Mouse (Mus musculus) left cerebral cortex, adult 11 months (tissue): Measurements from ENCODE around the gene Zfp385b.
A peak's percentile ranks its signal among the peaks of the same experiment; 100 is the strongest.

ENCODE experiments used
- DNase-seq: peaks from one replicate; pipeline ENCODE4 v3.0.0; 2022; ENCODE audit warnings: low spot score

Gene Zfp385b

DNA sequence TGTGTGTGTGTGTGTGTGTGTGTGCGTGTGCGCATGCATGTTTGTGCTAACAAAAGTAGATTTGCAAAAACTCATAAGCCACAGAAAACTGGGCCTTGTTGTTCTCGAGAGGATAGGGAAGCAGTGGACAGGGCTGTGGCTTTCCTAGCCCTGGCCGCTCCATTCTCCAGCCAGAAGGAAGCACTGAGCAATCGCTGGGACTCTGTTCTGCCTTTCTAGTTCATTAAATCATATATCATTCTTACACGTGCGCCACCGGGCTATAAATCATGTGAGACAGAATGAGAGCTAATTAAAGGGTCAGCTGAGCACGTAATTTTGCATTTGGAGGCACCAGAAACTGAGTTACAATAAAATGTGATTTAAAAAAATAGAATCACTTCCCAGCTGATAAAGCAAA lies 29.1 kb downstream of the Zfp385b start:
- no peak for DNase-seq

DNA sequence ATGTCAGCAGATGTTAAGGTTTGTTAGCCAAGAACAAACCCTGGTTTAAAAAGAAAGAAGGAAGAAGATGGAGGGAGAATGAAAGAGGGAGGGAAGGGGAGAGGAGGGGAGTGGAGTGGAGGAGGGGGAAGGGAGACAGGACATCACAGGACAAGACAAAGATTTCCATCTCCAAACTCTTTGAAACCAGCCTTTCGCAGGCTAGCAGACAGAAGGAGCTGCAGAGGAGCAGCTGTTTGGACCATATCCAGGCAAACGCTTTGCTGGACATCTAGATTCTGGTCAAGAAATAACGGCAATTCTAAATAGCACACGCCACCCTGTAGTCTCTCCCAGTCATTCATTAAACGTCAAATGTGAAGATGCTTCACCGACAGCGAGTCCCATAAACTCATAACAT lies 38.0 kb downstream of the Zfp385b start:
- DNase-seq: no peak

DNA sequence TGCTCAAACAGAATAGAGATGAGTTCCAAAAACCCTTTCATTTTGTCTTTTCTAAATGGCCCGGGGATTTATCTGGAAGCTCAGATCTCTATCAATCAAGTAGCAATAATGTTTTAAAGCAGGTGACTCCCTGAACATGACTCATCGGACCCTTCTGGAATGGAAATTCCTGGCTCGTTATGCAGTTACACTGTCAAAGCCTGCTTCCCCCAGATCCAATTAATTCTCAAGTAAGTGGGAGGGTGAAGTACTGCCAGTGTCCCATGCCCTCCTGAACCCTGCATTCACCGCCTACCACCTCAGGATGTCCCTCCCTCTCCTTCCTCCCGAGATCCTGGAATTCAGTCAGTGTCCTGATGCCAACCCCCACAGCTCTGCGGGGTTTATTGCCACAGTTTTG lies 41.7 kb downstream of the Zfp385b start:
- no peak for DNase-seq

DNA sequence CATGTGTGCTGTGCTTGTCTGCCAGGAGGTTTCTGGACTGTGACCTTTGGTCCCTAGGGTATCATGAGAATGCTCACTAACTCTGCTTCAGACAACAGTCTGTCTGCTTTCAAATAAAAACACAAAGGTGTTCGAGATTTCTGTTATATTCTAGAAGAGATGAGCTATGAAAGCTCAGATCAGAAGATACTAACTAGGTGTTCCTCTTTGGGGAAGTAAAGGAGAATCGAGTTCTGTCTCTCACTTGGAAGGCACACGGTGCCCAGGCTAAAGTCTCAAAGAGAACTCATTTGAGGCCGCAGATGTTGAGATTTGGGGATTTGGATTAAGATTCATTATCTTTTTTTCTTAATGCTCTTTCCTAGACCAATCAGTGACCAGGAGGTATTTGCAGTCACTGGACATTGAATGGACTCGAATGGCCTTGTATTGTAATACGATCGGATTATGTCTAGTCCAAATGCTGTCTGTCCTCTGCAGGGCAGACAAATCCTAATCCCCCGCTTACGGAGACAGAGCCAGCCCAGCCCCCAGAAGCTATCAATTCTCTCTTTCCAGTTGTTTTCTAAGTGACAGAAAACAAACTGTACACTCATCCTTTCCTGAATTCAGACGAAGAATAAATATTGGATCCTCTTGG lies 42.3 kb downstream of the Zfp385b start:
- no peak for DNase-seq

DNA sequence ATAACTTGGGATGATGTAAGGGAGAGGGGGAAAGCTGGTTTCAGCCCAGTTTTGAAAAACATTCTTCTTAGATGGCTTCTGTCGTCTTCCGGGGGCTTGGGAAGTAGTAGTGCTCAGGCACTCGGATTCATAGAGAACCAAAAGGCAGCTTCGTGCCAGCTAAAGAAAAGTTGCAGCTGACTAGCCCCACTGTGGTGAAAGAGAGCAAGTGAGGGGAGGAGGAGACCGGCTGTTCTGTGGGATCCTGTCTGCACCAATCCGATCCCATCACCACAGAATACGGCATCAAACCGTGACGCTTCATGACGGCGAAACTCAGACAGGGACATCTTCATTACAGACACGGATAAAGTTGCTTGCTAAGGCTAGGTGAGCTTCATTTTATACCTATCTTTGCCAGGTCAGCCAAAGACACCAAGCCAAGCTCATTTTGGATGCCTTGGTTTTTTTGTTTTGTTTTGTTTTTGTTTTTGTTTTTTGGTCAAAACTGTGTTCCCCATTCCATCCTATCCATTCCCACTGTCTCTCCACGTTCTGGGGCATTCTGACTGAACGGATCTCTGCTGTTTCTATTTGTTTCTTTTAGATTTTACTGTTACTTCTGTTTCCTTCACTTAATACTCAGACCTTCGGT lies 44.1 kb downstream of the Zfp385b start:
- no peak for DNase-seq

DNA sequence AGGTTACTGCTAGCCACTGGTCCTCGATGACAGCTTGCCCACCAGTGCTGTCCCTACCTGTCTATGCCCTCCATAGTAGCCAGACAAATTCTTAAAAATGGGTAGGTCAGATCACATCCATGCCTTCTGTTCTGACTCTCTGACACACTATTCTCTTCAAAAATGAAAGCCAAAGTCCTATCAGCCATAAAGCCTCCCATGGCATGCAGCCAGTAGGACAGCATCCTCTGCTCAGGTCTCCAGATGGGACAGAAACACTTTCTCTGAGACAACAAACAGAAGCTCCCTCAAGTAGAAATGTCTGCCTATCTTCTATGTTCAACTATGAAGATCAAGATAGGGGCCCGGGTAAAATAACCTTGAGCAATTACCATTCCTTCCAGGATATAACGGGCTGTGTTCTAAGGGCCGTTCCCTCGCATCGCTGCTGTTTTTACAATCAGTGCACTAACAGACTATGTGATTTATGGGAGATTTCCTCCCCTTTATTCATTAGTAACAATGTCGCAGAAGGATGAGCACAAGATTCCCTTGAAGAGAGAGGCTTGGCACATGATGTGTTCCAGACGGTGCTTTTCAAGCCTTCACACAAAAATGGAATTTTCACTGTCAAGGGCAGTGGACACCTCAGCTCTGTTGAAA lies 49.3 kb downstream of the Zfp385b start:
- no peak for DNase-seq

DNA sequence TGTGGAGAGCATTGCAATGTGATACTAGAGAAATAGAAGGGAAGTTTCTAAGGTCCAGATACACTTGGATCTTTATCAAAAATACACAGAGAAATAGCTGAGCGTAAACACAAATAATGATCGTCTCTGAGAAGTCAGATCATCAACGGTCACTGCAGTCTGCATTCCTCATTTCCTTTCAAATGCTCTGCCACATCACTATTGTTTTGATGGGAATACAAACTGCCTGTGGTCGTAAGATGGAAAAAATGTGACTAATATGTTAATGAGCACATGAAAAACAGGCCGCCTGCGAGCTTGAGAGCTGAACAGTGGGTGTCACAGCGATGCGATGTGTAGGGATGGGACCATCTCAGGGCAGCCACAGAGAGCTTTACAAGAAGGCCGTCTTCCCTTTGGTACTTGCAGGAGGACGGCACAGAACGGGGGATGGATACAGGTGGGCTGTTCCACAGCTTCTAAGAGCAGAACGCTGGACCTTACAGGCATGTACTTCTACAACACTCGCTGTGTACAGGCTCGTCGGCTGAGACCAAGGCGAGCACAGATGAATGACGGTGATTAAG lies 51.0 kb downstream of the Zfp385b start:
- DNase-seq: peak; percentile 28

DNA sequence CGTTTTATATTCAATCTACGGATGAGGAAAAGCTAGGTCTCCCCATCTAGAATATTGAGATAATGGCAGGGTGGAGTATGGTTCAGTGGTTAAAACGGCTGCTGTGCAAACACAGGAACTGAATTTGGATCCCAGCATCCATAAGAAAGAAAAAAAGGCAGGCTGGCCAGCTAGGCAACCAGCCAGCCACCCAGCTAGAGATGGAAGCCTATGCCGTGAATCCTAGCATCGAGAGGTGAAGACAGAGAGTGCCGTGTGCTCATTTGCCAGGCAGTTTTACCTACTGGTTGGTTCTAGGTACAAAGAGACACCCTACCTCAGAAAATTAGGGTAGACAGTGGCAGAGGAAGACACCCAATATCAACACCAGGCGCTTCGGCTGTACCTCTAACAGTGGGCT lies 57.5 kb downstream of the Zfp385b start:
- DNase-seq: no peak

DNA sequence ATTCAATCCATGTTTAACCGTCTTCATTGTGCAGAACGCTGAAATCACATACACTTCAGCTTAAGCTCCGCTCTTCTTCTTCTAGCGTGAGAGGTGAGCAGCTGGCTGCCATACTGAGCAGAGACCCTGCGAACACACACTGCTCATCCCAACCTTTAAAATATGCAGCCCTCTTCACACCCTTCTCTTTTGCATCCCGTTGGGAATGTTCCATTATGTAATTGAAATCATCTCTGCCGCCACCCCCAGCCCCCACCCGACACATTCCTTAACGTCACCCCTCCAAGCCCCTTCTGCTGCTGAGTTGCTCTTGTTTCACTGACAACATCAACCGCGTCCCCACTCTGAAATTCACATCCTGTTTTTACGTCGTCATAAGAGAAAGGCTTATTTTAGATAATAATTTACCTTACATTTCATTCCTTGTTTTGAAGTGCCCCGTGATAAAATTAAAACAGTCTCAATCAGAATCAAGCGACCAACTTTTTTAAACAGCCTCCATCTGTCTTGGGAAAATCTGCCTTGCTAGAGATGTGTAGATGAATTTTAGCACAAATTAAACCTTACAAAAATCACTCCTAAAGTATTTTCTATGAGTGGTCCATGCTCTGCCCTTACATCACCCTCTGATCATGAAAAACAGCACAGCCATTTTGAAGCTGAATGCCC lies 60.9 kb downstream of the Zfp385b start:
- DNase-seq: no peak

DNA sequence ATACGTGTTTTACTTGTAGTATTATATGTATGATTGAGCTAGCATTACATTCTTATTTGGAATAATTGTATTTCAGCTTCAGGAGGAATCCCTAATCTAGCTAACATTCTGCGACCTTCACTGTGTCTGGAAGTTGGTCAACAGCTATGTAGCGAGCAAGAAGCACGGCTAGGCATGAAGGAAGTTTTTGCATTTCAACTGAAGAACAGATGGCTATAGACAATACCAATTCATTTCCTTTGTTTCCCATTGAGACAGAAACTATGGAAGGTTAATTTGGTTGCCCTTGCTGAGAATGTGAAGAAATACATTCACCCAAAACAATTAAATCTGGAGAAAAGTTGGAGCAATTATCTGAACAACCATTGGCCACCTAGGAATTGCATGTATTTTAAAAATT lies 66.9 kb downstream of the Zfp385b start:
- DNase-seq: no peak

DNA sequence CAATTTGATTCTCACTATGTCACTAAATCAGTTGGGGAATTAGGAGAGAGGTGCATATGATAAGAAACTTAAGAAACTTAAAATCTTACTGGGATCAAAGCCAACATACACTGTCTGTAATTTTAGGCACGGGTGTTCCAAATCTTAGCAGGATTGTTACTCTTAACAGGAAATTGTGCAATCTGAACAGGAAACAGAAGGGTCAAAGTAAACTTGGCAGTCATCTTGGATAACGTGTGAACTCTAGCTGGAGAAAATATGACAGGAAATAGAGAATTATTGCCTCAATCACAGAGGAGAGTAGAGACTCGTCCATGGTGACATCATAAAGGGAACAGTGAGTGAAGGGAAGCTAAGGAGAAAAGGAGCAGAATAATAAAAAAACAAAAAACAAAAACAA lies 69.8 kb downstream of the Zfp385b start:
- DNase-seq: no peak

DNA sequence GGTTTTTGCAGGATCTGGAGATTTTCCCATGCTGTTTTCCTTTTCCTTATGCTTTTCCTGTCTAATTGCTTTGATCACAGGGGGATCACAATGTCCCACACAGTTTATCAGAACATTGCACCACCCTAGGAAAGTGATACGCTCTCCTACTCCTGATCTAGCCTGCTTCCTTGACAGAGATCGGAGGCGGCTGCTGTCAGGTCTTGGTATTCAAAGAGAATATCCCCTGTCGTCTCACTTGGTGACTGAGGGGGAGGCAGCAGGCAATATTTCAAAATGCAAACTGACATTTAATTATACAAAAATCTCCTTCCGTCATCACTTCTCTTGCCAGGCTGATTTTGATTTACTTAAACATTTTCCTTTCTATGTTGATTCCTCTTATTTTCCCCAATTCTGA lies 73.0 kb downstream of the Zfp385b start:
- no peak for DNase-seq

DNA sequence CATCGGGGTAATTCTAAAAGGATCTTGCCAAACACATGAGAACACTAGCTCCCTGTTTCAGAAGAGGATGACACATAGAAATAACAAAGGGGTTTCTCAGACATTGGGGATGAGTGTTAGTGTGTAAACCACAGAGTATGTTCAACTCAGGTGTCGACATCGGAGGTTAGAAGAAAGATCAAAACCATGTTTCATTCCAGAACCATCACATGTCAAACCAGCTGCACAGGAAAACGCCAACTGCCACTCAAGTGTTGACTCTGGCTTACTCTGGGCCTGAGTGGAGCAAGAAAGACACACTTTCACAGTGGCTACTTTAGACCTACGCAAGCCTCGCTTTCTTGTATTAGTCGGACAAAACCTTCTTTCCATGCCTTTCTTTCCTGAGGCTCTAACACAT lies 74.2 kb downstream of the Zfp385b start:
- no peak for DNase-seq

DNA sequence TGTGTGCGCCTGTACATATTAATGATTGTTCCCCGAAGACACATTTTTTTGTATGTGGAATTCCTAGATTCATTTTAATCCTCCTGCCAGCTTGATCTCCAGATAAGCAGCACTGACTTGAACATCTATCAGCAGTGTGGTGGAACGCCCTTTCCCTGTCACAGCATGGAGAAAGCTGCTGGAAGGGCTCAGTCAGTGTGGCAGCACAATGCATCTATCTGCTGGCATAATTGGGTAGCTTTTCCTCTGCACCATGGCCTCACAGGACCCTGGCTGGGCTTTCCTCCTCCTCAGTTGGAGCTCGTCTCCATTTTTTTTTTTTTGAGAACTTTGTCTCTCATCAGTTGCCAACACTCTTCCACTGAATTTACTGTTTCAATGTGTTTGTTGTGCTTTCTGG lies 77.1 kb downstream of the Zfp385b start:
- no peak for DNase-seq

DNA sequence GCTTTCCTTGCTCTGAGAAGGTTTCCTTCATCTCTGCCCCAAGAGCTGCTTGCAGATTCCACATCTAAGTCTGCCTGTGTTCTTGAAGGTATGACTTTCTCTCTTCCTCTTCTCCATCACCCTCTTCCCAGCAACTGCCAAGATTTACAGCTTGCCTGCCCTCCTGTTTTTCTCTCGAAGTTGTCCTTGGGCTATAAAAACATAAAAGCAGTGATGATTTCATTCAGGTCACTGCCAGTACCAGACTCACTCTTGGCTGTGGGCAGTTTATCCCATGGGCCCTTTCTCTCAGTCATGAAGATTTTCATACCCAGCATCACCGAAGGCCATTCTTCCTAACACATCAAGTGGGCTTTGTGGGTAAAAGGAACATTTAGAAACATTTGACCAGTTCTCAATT lies 89.2 kb downstream of the Zfp385b start:
- no peak for DNase-seq

DNA sequence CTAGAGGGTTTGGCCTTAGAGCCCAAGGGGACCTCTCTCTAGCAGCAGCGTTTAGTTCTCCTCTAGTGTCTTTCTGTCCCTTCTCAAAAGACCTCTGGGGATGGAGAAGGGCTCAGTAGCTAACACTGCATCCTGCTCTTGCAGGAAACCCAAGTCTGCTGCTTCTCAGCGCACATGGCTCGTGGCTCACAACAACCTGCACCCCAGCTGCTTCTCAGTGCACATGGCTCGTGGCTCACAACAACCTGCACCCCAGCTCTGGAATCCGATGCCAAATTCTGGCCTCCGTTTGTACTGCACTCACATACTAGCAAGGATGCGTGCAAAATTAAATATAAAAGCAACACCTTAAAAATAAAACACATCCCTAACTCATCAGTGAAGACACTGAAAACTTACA lies 92.6 kb downstream of the Zfp385b start:
- no peak for DNase-seq

DNA sequence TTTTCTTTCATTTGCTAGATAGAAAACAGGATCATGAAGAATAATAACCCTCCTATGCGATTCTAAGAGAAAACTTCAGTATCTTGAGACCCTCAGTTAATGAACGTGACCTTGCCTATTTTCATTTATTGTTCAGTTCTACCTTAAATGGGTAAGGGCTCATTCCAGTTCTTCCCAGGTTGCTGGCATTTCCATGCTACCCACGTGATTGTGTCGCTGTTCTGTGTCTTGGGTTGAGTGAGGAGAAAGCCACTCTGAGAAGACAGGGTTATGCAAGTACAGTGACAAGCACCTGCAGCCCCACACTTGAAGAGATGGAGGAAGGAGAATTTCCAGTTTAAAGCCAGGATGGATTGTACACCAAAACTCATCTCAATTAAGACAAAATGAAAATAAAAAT lies 98.6 kb downstream of the Zfp385b start:
- DNase-seq: no peak

DNA sequence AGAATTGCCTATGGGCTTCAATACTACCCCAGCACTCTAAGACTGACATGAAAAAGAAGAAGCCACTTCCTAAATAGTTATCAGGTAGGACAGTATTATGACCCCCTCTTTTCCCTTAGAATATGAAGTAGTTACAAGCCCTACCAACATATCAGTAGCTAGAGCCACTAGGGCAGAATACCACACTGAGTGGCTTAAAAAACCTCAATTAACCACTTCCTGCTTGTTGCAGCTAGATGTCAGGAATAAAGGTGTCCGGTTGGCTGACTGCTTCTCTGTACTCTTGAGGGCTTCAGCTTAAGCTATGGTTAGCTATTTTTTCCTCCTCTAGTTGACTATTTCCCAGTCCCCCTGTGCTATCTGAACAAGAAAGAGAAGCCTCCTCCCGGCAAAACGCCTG lies 103.1 kb downstream of the Zfp385b start:
- no peak for DNase-seq

DNA sequence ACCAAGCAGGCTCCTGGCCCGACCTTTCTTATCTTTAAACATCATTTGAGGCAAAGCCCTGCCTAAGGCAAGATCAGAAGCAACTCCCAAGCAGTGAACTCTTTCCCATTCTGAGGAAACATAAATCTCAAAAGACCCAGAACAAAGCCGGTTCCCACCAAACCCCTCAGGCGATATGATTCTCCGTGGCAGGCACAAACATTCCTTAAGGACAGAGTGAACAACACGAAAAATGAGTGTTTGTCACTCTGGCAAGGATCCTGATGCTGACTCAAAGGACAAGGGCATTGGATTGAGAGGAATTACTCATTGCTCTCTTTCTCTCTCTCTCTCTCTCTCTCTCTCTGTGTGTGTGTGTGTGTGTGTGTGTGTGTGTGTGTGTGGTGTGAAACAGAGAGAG lies 105.6 kb downstream of the Zfp385b start:
- DNase-seq: no peak

DNA sequence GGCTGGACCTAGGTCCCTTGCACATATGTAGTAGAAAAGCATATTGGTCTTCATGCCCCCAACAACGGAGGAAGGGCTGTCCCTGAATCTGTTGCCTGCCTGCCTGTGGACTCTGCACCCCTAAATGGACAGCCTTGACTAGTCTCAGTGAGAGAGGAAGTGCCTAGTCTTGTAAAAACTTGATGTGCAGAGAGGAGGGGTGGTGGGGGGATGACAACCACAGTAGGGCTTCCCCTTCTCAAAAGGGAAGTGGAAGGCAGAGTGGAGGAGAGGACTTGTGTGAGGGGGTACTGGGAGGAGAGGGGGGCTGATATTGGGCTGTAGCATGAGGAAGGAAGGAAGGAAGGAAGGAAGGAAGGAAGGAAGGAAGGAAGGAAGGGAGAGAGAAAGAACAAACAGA lies 107.7 kb downstream of the Zfp385b start:
- DNase-seq: no peak

DNA sequence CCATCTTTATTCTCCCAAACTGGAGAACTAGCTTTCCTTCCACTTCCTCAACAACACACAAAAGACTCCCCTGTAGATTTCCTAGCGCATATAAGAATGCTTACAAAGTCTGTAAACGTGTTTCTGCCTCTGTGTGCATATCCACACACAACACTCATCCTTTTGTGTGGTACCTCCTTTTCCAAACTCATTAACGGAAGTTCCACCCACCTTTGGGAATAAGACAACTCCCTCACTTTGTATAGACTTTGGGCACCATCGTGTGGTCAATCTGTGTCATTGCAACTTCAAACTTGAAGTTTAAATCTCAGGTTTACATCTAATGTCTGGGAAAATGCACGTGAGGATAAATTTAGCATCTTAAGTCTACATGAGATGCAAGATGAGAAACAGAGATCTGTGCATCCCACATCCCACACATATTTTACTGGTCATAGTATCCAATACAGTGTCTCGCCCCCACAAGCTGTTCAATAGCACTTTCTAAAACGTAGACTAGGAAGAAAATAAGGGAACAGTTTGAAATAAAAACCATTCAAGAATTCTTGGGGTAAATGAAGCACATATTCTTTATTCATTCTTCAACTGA lies 110.1 kb downstream of the Zfp385b start:
- DNase-seq: peak; percentile 37

DNA sequence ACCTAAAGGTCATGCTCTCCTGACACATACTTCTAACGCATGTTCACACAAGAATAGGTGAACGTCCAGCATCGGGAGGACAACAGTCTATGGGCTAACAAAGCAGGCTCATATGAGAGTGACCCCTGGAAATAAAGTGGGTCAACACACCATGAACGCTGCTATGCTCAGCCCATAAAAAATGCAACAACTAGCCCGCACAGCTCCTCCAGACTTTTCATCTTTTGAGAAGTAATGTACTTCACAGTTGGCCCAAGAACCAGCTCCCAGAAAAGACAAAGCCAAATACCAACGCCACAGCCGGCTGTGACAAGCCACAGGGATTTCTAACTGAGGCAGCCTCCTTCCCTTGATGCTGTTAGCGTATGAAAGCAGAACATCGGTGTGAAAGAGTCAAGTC lies 112.3 kb downstream of the Zfp385b start:
- no peak for DNase-seq

DNA sequence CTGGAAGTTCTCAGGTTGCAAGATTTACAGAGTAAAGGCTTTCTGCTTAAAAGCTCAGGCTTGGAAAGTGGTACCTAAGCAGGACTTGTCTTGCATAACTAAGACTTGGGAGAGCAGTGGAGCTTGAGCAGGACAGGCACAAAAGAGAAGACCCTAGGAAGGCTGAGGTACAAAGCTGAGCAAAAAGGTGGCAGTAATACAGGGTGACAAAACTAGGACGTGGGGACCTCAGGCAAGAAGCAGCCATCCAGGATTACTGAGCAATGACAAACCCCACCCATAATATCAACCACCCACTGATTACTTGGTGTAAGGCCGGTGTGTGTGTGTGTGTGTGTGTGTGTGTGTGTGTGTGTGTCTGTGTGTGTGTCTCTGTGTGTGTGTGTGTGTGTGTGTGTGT lies 114.0 kb downstream of the Zfp385b start:
- no peak for DNase-seq
